Mouse (Mus musculus) MEL (cell line): ENCODE measurements around the gene Ssh2. TPM values are rescaled to one million over a fixed set of nuclear protein-coding genes. Genes with fewer than 3 reads are reported as not detected.

Experiments used
- polyA plus RNA-seq, 2 experiments: library from polyadenylated mRNA; stranded (reverse) in 1 of 2; unstranded in 1 of 2; fragments of >175 nt in 1 of 2; fragments of >200 nt in 1 of 2; gene quantifications; 2 replicates each; pipeline versions ENCODE4 v1.2.1 to v1.2.4; 2012; ENCODE audit warnings: low replicate concordance in 2 of 2, low read depth in 1 of 2; ENCODE audit not compliant: insufficient read length in 2 of 2, insufficient read depth in 1 of 2, missing spikeins in 1 of 2
- total RNA-seq: library from RNA; depleted of rRNA; stranded (reverse); fragments of 300-350 nt; gene quantifications from 2 replicates; pipeline ENCODE4 v1.2.3, GENCODE M21; 2012; rRNA removed

The Ssh2 gene
- total and polyA plus RNA-seq, 3 experiments = 6.3 to 29.2 (median 16.5) TPM

Other genes starting within 250 kb of the Ssh2 start
- not detected in 2 replicates for gene Slc6a4, start 217.7 kb upstream of the Ssh2 start, total RNA-seq
- gene Slc6a4, start 217.7 kb upstream of the Ssh2 start, polyA plus RNA-seq = not detected
- 21.0 and 21.5 TPM in 2 replicates for gene Nsrp1, start 137.9 kb upstream of the Ssh2 start, total RNA-seq
- 100 to 1,000 TPM in 1 of 2 experiments, 10 to 100 TPM in 1; 21.6 to 140 TPM for gene Nsrp1, start 137.9 kb upstream of the Ssh2 start, polyA plus RNA-seq
- gene Efcab5, start 27.3 kb upstream of the Ssh2 start, total RNA-seq = 0.23 and 0.27 TPM in 2 replicates
- under 1 TPM in 1 of 2 experiments, not detected in 1; 0.29 TPM for gene Efcab5, start 27.3 kb upstream of the Ssh2 start, polyA plus RNA-seq
- gene Coro6, start 246.1 kb downstream of the Ssh2 start, total RNA-seq = 0.04 TPM in 1 of 2 replicates, not detected in the other
- gene Coro6, start 246.1 kb downstream of the Ssh2 start, polyA plus RNA-seq = under 1 TPM in 1 of 2 experiments, not detected in 1; 0.18 TPM